Mouse (Mus musculus): ENCODE results near the gene Phf21a. TPM values are rescaled to one million over a fixed set of nuclear protein-coding genes. Genes with fewer than 3 reads are reported as not detected.

Phf21a gene
- polyA plus RNA-seq, 1 experiment from 2014 or later: 20.2 TPM

DNA sequence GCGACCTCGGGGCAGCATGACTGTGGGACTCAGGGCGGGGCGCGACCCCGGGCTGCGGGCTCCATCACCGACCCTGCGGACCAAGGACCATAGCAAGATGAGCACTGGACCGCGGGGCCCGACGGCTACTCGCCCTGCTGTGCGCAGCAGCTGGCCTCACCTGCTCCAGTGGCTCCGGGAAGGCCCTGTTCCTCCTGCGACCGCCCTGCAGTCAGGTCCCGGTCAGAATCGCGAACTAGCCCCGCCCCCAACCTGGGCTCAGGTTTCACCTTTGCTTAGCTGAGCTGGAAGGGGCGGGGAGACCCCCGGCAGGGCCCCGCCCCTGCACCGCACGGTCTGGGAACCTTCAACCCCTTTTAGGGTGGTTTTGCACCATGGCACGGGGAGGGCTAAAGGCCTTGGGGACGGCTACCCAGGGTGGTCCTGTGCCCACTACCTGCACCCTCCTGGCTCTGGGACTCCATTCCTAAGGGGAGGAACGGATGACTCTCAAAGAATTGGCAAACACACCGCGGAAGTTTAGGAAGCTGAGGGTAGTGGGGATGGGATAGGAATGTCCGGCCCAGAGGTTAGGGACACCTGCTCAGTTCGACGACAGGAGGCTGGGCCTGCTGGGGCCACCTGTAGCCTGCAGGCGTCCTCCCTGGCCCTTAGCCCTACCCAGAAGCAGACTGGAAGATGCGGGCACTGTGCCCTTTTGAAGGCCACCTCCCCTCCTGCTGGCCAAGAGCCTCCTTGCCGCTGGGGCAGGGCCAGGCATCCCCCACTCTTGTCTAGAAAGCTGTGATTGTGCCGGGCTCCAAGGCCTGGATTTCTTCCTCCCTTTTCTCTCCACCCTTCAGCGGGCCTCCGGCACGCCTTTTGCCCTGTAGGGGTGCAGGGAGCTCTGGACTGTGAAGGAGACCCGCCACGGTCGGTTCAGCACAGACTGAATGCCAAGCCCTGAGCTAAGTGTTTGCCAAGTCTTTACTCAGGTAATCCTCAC is 278.2 kb downstream of the Phf21a start:
- Histone ChIP-seq H3K27me3 (ENCODE audit: control insufficient read depth, insufficient read depth, low read length) (peaks cover 47% of the 10 kb centered on the region), H3K4me3 (ENCODE audit: control insufficient read depth in 1 of 2, insufficient read depth in 1 of 2, low read depth in 1 of 2, low read length in 2 of 2) (peak overlapping the region; percentile 40 to 44), H3K9ac (ENCODE audit: low read length) (peak overlapping the region; percentile 60), H3K27ac (replicated peaks in 1 of 2; ENCODE audit: control insufficient read depth in 1 of 2, insufficient read depth in 1 of 2, low read depth in 2 of 2, low read length in 2 of 2) (no peak overlapping the region), H3K4me2 (ENCODE audit: low read length) (peak overlapping the region; percentile 85), H3K36me3 (ENCODE audit: control insufficient read depth, insufficient read depth, low read length) (no peaks in the 10 kb centered on the region), H3K4me1 (ENCODE audit: control insufficient read depth in 2 of 2, insufficient read depth in 2 of 2, low read length in 2 of 2) (peaks cover 14% of the 10 kb centered on the region in 2 experiments), H3K9me3 (ENCODE audit: control insufficient read depth, low read length) (no peaks in the 10 kb centered on the region)
- 2% methylated on average over 45 of the region's 45 CpGs for WGBS
- ATAC-seq (ENCODE audit: insufficient number of reproducible peaks, insufficient read depth, low FRiP score, low read depth): no peak; the same call in 1 of the 2 replicates

DNA sequence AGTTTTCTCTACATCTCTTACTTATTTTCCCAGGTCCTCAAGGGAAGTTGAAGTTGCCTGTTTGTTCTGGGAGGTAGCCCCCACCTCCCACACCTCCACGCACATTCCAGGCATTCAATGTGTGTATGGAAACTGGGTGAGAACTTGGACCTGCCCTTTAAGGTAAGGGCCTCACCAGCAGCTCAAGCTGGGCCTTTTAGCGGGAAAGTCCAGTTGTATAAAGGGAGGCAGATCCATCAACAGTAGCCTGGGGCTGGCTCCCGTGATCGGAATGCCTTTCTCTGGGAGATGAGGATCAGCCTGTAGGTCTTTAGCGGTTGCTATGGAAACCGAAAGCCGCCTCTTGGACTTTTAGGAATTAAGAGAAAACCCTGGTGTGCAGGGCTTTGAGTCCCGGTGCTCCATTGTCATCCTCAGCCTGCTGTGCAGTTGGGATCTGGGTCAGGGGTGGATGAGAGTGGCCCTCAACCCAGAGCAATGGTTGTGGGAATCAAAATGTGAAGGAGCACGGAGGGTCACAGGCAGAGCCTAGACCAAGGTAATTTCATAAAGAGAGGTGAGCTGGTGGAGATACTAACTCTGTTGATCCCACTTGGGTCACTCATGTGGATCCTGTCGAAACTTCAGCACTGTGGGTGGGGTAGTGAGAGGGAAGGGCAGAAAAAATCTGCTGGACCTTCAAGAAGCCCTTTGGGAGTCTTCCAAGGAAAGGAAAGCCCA is 279.2 kb downstream of the Phf21a start:
- H3K27ac ChIP-seq (replicated peaks in 1 of 2; ENCODE audit: control insufficient read depth in 1 of 2, insufficient read depth in 1 of 2, low read depth in 2 of 2, low read length in 2 of 2): no peak overlapping the region
- H3K4me3 ChIP-seq (ENCODE audit: control insufficient read depth in 1 of 2, insufficient read depth in 1 of 2, low read depth in 1 of 2, low read length in 2 of 2): no peak overlapping the region
- H3K9ac ChIP-seq (ENCODE audit: low read length): no peak overlapping the region
- H3K4me2 ChIP-seq (ENCODE audit: low read length): no peak overlapping the region
- peaks cover 47% of the 10 kb centered on the region for H3K27me3 ChIP-seq (ENCODE audit: control insufficient read depth, insufficient read depth, low read length)
- H3K4me1 ChIP-seq (ENCODE audit: control insufficient read depth in 2 of 2, insufficient read depth in 2 of 2, low read length in 2 of 2): peaks cover 14 to 17% of the 10 kb centered on the region in 2 experiments
- ATAC-seq (ENCODE audit: insufficient number of reproducible peaks, insufficient read depth, low FRiP score, low read depth): no peak
- H3K9me3 ChIP-seq (ENCODE audit: control insufficient read depth, low read length): no peaks in the 10 kb centered on the region
- WGBS: 29% methylated on average over 10 of the region's 10 CpGs
- no peaks in the 10 kb centered on the region for H3K36me3 ChIP-seq (ENCODE audit: control insufficient read depth, insufficient read depth, low read length)

DNA sequence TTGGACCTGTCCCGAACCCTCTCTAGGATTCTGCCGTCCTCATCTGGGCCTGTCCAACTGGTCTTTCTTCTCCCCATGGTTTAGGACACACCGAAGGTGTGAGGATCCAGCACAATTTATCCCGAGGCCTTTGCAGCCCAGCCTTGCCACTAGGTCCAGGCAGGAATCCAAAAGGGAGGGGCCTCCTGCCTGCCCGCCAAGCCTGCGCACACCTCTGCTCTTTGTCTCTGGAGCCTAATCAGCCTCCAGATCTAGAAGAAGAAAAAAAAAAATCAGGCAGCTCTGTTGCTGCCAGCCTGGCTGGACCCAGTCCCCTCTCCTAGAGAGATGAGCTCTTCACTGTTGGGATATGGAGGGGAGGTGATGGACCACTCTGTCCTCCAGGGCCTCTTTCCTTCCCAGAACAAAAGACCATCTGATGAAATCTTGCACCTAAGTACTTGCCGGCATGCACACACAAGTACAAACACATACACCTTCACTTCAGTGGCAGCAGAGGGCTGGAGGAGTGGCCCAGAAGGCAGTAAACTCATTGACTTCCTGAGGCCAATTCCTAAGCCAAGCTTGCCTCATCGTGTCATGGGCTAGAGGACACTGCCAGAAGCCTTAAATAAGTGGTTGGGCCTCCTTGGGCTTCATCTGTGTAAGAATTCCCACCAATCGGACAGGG is 280.0 kb downstream of the Phf21a start:
- no peak for ATAC-seq (ENCODE audit: insufficient number of reproducible peaks, insufficient read depth, low FRiP score, low read depth)
- H3K36me3 ChIP-seq (ENCODE audit: control insufficient read depth, insufficient read depth, low read length): peaks cover 3% of the 10 kb centered on the region; the same call in 1 of the 2 replicates
- no peak overlapping the region for H3K27ac ChIP-seq (replicated peaks in 1 of 2; ENCODE audit: control insufficient read depth in 1 of 2, insufficient read depth in 1 of 2, low read depth in 2 of 2, low read length in 2 of 2)
- peaks cover 47% of the 10 kb centered on the region for H3K27me3 ChIP-seq (ENCODE audit: control insufficient read depth, insufficient read depth, low read length)
- no peak overlapping the region for H3K4me2 ChIP-seq (ENCODE audit: low read length)
- no peak overlapping the region for H3K9ac ChIP-seq (ENCODE audit: low read length)
- peaks cover 14 to 17% of the 10 kb centered on the region in 2 experiments for H3K4me1 ChIP-seq (ENCODE audit: control insufficient read depth in 2 of 2, insufficient read depth in 2 of 2, low read length in 2 of 2)
- no peaks in the 10 kb centered on the region for H3K9me3 ChIP-seq (ENCODE audit: control insufficient read depth, low read length)
- 68% methylated on average over 9 of the region's 9 CpGs for WGBS
- no peak overlapping the region for H3K4me3 ChIP-seq (ENCODE audit: control insufficient read depth in 1 of 2, insufficient read depth in 1 of 2, low read depth in 1 of 2, low read length in 2 of 2)

GRCm38 (mm10) chr2:92373437-92373813 is 280.5 kb downstream of the Phf21a start:
- Histone ChIP-seq H3K4me2 (ENCODE audit: low read length) (no peak overlapping the region), H3K4me3 (ENCODE audit: control insufficient read depth in 1 of 2, insufficient read depth in 1 of 2, low read depth in 1 of 2, low read length in 2 of 2) (no peak overlapping the region), H3K27ac (replicated peaks in 1 of 2; ENCODE audit: control insufficient read depth in 1 of 2, insufficient read depth in 1 of 2, low read depth in 2 of 2, low read length in 2 of 2) (no peak overlapping the region), H3K9me3 (ENCODE audit: control insufficient read depth, low read length) (no peaks in the 10 kb centered on the region), H3K36me3 (ENCODE audit: control insufficient read depth, insufficient read depth, low read length) (peaks cover 8% of the 10 kb centered on the region), H3K9ac (ENCODE audit: low read length) (no peak overlapping the region), H3K27me3 (ENCODE audit: control insufficient read depth, insufficient read depth, low read length) (peaks cover 45% of the 10 kb centered on the region), H3K4me1 (ENCODE audit: control insufficient read depth in 2 of 2, insufficient read depth in 2 of 2, low read length in 2 of 2) (peaks cover 14 to 17% of the 10 kb centered on the region in 2 experiments)
- 79% methylated on average over 11 of the region's 11 CpGs for WGBS
- ATAC-seq (ENCODE audit: insufficient number of reproducible peaks, insufficient read depth, low FRiP score, low read depth): no peak

DNA sequence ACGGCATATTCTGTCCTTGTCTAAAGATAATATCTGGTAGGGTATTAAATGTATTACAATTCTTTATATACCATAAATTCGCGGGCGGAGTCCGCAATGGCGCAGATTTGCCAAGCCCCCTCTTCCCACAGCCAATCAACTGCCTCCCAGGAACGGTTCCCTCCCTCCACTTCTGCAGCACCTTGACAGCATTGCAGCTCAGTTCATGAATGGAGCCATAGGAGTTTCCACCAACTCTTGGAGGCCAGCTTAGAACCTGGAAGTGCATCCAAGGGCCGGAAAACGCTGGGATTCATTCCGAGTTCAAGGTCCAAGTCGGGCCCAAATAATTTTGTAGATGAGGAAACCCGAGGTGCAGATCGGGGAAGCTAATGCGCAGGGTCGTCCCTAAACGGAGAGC is 281.6 kb downstream of the Phf21a start, which contains the start of the genes Pex16 and Large2:
Pex16 (plus strand) TSS at position 163 of the 400 bp plus-strand sequence.
Large2 (minus strand) TSS at position 356 of the 400 bp plus-strand sequence.
- ATAC-seq (ENCODE audit: insufficient number of reproducible peaks, insufficient read depth, low FRiP score, low read depth): no peak
- Histone ChIP-seq H3K4me1 (ENCODE audit: control insufficient read depth in 2 of 2, insufficient read depth in 2 of 2, low read length in 2 of 2) (peaks cover 14 to 17% of the 10 kb centered on the region in 2 experiments), H3K4me3 (ENCODE audit: control insufficient read depth in 1 of 2, insufficient read depth in 1 of 2, low read depth in 1 of 2, low read length in 2 of 2) (peak within 1 kb of the TSS; percentile 62 to 67), H3K9ac (ENCODE audit: low read length) (peak within 1 kb of the TSS; percentile 80), H3K9me3 (ENCODE audit: control insufficient read depth, low read length) (no peaks in the 10 kb centered on the region), H3K27me3 (ENCODE audit: control insufficient read depth, insufficient read depth, low read length) (peaks cover 34% of the 10 kb centered on the region), H3K27ac (replicated peaks in 1 of 2; ENCODE audit: control insufficient read depth in 1 of 2, insufficient read depth in 1 of 2, low read depth in 2 of 2, low read length in 2 of 2) (peak within 1 kb of the TSS; percentile 65 to 73), H3K4me2 (ENCODE audit: low read length) (peak within 1 kb of the TSS; percentile 98), H3K36me3 (ENCODE audit: control insufficient read depth, insufficient read depth, low read length) (peaks cover 19% of the 10 kb centered on the region)
- WGBS: 2% methylated on average over 16 of the region's 16 CpGs

GRCm38 (mm10) chr2:92375099-92375623 is 282.2 kb downstream of the Phf21a start:
- H3K27ac ChIP-seq (replicated peaks in 1 of 2; ENCODE audit: control insufficient read depth in 1 of 2, insufficient read depth in 1 of 2, low read depth in 2 of 2, low read length in 2 of 2): peak overlapping the region; percentile 65 to 73
- WGBS: under 1% methylated on average over 27 of the region's 29 CpGs
- peak; percentile 92 for ATAC-seq (ENCODE audit: insufficient number of reproducible peaks, insufficient read depth, low FRiP score, low read depth)
- H3K27me3 ChIP-seq (ENCODE audit: control insufficient read depth, insufficient read depth, low read length): peaks cover 27% of the 10 kb centered on the region
- H3K4me3 ChIP-seq (ENCODE audit: control insufficient read depth in 1 of 2, insufficient read depth in 1 of 2, low read depth in 1 of 2, low read length in 2 of 2): peak overlapping the region; percentile 62 to 67
- H3K4me1 ChIP-seq (ENCODE audit: control insufficient read depth in 2 of 2, insufficient read depth in 2 of 2, low read length in 2 of 2): peaks cover 14 to 17% of the 10 kb centered on the region in 2 experiments
- H3K9me3 ChIP-seq (ENCODE audit: control insufficient read depth, low read length): no peaks in the 10 kb centered on the region
- peak overlapping the region; percentile 80 for H3K9ac ChIP-seq (ENCODE audit: low read length)
- peak overlapping the region; percentile 98 for H3K4me2 ChIP-seq (ENCODE audit: low read length)
- peaks cover 25% of the 10 kb centered on the region for H3K36me3 ChIP-seq (ENCODE audit: control insufficient read depth, insufficient read depth, low read length)

- Histone ChIP-seq H3K4me3 (ENCODE audit: control insufficient read depth in 1 of 2, insufficient read depth in 1 of 2, low read depth in 1 of 2, low read length in 2 of 2) (peak overlapping the region; percentile 62 to 67), H3K27me3 (ENCODE audit: control insufficient read depth, insufficient read depth, low read length) (peaks cover 21% of the 10 kb centered on the region), H3K9ac (ENCODE audit: low read length) (peak overlapping the region; percentile 80), H3K4me2 (ENCODE audit: low read length) (peak overlapping the region; percentile 98), H3K9me3 (ENCODE audit: control insufficient read depth, low read length) (no peaks in the 10 kb centered on the region), H3K27ac (replicated peaks in 1 of 2; ENCODE audit: control insufficient read depth in 1 of 2, insufficient read depth in 1 of 2, low read depth in 2 of 2, low read length in 2 of 2) (peak overlapping the region; percentile 26 to 73; a peak in 2 of 4 replicates), H3K4me1 (ENCODE audit: control insufficient read depth in 2 of 2, insufficient read depth in 2 of 2, low read length in 2 of 2) (peaks cover 11 to 16% of the 10 kb centered on the region in 2 experiments), H3K36me3 (ENCODE audit: control insufficient read depth, insufficient read depth, low read length) (peaks cover 32% of the 10 kb centered on the region)
- ATAC-seq (ENCODE audit: insufficient number of reproducible peaks, insufficient read depth, low FRiP score, low read depth): no peak
- 5% methylated on average over 10 of the region's 10 CpGs for WGBS
Measured at GRCm38 (mm10) chr2:92375788-92376187, 282.9 kb downstream of the Phf21a start.

All from heart, embryonic 14.5 days (tissue).